Mouse (Mus musculus) hindbrain, embryonic 14.5 days (tissue): ENCODE measurements at regions not wholly inside any gene's neighbourhood (a gene's known extent, or its start where the extent isn't known, plus 50 kb on each side); places are given as distances from the start of the nearest gene placed in this dataset.

Experiments
- ATAC-seq: fragments of 200-750 bp; cut with Nextera tagmentation; 2 replicates; pipeline ENCODE4 v1.8.0; 2017; ENCODE audit warnings: moderate number of reproducible peaks, mild to moderate bottlenecking, moderate TSS enrichment, moderate library complexity; ENCODE audit not compliant: low FRiP score
- DNase-seq: peaks from one replicate; pipeline ENCODE4 v3.0.0-alpha.2; 2015; ENCODE audit warnings: low spot score
- H3K27ac ChIP-seq: fragments of 300-500 bp; sonication (generic); 2 replicates; pipeline ENCODE4 v1.5.1; 2014; ENCODE audit warnings: mild to moderate bottlenecking, moderate library complexity
- H3K27me3 ChIP-seq: fragments of 300-500 bp; sonication (generic); 2 replicates; pipeline ENCODE4 v1.6.1; 2014; ENCODE audit warnings: mild to moderate bottlenecking, low read length, mixed read lengths; ENCODE audit not compliant: control insufficient read depth, insufficient read depth
- H3K36me3 ChIP-seq: fragments of 300-500 bp; sonication (generic); replicated peaks from 2 replicates; pipeline ENCODE4 v1.6.1; 2014; ENCODE audit not compliant: control insufficient read depth, insufficient read depth
- H3K4me1 ChIP-seq: fragments of 300-500 bp; sonication (generic); replicated peaks from 2 replicates; pipeline ENCODE4 v1.6.1; 2014; ENCODE audit warnings: antibody characterized with exemption, low read length, mixed read lengths; ENCODE audit not compliant: control insufficient read depth, insufficient read depth
- H3K4me2 ChIP-seq: fragments of 300-500 bp; sonication (generic); replicated peaks from 2 replicates; pipeline ENCODE4 v1.6.1; 2014; ENCODE audit warnings: mild to moderate bottlenecking, moderate library complexity
- H3K4me3 ChIP-seq: fragments of 300-500 bp; sonication (generic); replicated peaks from 2 replicates; pipeline ENCODE4 v1.5.1; 2014; ENCODE audit warnings: mild to moderate bottlenecking, low read length
- H3K9ac ChIP-seq: fragments of 300-500 bp; sonication (generic); 2 replicates; pipeline ENCODE4 v1.6.1; 2014
- H3K9me3 ChIP-seq: fragments of 300-500 bp; sonication (generic); 2 replicates; pipeline ENCODE4 v1.6.1; 2016; ENCODE audit warnings: low read length; ENCODE audit not compliant: control insufficient read depth
- WGBS: fragments of 180-500 bp; shearing (Covaris S2); extraction: QIAGEN DNeasy Blood & Tissue Kit; methylation state at CpG from one replicate; pipeline ENCODE4 v1.1.7; 2014; 5-methylcytosine and 5-hydroxymethylcytosine counted together

- 50% methylated on average over 6 of the region's 6 CpGs for WGBS
- Histone ChIP-seq H3K27me3 (no peaks in the 10 kb centered on the region), H3K4me1 (no peaks in the 10 kb centered on the region), H3K36me3 (no peaks in the 10 kb centered on the region), H3K4me2 (no peak overlapping the region), H3K27ac (no peak overlapping the region), H3K9ac (no peak overlapping the region), H3K9me3 (no peaks in the 10 kb centered on the region), H3K4me3 (no peak overlapping the region)
- DNase-seq: no peak
- ATAC-seq: no peak
Measured at GRCm38 (mm10) chr3:52797801-52798200, 219.2 kb downstream of the Cog6 start.

- WGBS: 94% methylated on average over 4 of the region's 4 CpGs
- ATAC-seq: no peak
Measured at GRCm38 (mm10) chr3:52797164-52797563, 219.9 kb downstream of the Cog6 start.

DNA sequence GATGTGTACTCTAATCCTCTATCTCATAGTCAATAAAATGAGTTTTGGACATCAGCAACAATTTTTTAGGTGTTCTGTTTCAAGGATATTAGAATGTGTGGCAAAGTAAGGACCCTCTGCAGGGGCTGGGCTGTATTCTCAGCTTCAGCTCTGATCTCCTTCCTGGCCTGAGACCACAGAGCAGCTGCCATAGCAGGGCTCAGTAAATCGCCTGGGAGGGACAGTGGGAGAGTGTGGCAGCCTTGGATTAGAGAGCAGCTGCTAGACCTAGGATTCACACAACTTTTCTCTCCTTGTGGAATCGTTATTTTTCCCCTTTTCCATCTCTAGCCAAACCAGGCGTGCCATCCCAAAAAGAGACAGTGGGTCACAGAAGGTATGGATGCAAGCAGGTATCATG is 222.8 kb downstream of the Cog6 start:
- H3K27me3 ChIP-seq: no peaks in the 10 kb centered on the region
- H3K9me3 ChIP-seq: no peaks in the 10 kb centered on the region
- no peaks in the 10 kb centered on the region for H3K36me3 ChIP-seq
- ATAC-seq (no peak), DNase-seq (no peak)
- H3K9ac ChIP-seq: no peak overlapping the region
- H3K27ac ChIP-seq: no peak overlapping the region
- no peak overlapping the region for H3K4me3 ChIP-seq
- no peak overlapping the region for H3K4me2 ChIP-seq
- WGBS: 79% methylated on average over 3 of the region's 3 CpGs
- no peaks in the 10 kb centered on the region for H3K4me1 ChIP-seq

More at GRCm38 (mm10) chr3:52797164-52797563, 219.9 kb downstream of the Cog6 start:
- Histone ChIP-seq H3K9ac (no peak overlapping the region), H3K4me3 (no peak overlapping the region), H3K27me3 (no peaks in the 10 kb centered on the region), H3K4me1 (no peaks in the 10 kb centered on the region), H3K9me3 (no peaks in the 10 kb centered on the region), H3K4me2 (no peak overlapping the region), H3K27ac (no peak overlapping the region), H3K36me3 (no peaks in the 10 kb centered on the region)
- no peak for DNase-seq

DNA sequence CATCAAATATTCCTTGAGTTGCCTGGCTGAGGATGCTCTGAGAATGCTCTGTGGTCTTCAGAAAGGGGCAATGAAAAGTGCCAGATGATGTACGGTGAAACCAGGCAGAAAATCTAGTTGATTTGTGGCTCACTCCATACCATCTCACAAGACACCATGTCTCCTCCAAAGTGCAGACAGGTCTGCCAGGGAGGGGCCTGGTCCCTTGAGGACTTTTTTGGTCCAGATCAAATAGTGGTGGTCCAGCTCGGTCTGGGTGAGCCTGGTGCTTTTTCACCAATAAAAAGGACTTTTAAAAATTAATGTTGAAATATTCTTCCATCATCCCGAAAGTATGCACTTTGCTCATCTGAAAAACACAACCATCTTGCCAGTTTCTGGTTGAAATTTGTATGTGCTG is 224.2 kb downstream of the Cog6 start:
- no peak overlapping the region for H3K4me2 ChIP-seq
- DNase-seq: no peak
- H3K4me3 ChIP-seq: no peak overlapping the region
- no peak overlapping the region for H3K9ac ChIP-seq
- WGBS: 89% methylated on average over 3 of the region's 3 CpGs
- H3K9me3 ChIP-seq: no peaks in the 10 kb centered on the region
- H3K27me3 ChIP-seq: no peaks in the 10 kb centered on the region
- H3K4me1 ChIP-seq: no peaks in the 10 kb centered on the region
- no peak overlapping the region for H3K27ac ChIP-seq
- ATAC-seq: no peak
- no peaks in the 10 kb centered on the region for H3K36me3 ChIP-seq

- no peak overlapping the region for H3K9ac ChIP-seq
- DNase-seq (no peak), ATAC-seq (no peak)
- no peaks in the 10 kb centered on the region for H3K9me3 ChIP-seq
- WGBS: 36% methylated on average over 5 of the region's 5 CpGs
- H3K27me3 ChIP-seq: no peaks in the 10 kb centered on the region
- no peak overlapping the region for H3K27ac ChIP-seq
- H3K36me3 ChIP-seq: no peaks in the 10 kb centered on the region
- no peak overlapping the region for H3K4me2 ChIP-seq
- H3K4me1 ChIP-seq: no peaks in the 10 kb centered on the region
- no peak overlapping the region for H3K4me3 ChIP-seq
Measured at GRCm38 (mm10) chr3:52792121-52792520, 224.9 kb downstream of the Cog6 start.

GRCm38 (mm10) chr3:52790942-52791341 is 226.1 kb downstream of the Cog6 start:
- ATAC-seq: no peak
- no peaks in the 10 kb centered on the region for H3K27me3 ChIP-seq
- H3K36me3 ChIP-seq: no peaks in the 10 kb centered on the region
- no peaks in the 10 kb centered on the region for H3K4me1 ChIP-seq
- no peak for DNase-seq
- H3K4me2 ChIP-seq: no peak overlapping the region
- H3K4me3 ChIP-seq: no peak overlapping the region
- H3K9me3 ChIP-seq: no peaks in the 10 kb centered on the region
- no peak overlapping the region for H3K27ac ChIP-seq
- WGBS: 99% methylated on average over 2 of the region's 2 CpGs
- no peak overlapping the region for H3K9ac ChIP-seq

GRCm38 (mm10) chr3:52787964-52788760 is 228.9 kb downstream of the Cog6 start:
- Histone ChIP-seq H3K4me3 (no peak overlapping the region), H3K9ac (no peak overlapping the region), H3K27ac (no peak overlapping the region), H3K4me1 (no peaks in the 10 kb centered on the region), H3K4me2 (no peak overlapping the region), H3K9me3 (no peaks in the 10 kb centered on the region), H3K36me3 (no peaks in the 10 kb centered on the region), H3K27me3 (no peaks in the 10 kb centered on the region)
- 92% methylated on average over 10 of the region's 10 CpGs for WGBS
- no peak for DNase-seq
- ATAC-seq: no peak

GRCm38 (mm10) chr3:52785595-52785994 is 231.4 kb downstream of the Cog6 start:
- 69% methylated on average over 1 of the region's 1 CpGs for WGBS

DNA sequence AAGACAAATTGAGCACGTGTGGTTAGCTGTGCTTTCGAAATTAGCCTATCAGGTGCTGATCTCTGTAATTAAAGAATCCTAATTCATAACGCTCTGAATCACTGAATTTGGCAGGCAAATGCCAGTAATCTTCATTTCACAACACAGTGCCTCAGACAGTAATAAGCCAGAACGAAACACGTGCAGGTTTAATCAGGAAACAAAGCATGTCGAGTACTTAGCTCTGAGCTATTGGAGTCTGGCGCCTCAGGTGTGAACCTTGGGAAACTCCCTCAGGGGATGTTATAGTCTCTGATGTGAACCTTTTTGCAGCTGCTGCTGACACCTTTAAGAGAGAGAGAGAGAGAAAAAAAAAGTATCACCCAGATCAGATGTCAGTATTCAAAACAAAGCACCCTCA is 232.6 kb downstream of the Cog6 start:
- peak; percentile 57; the same call in 1 of the 2 replicates for ATAC-seq
- no peak overlapping the region for H3K4me2 ChIP-seq
- H3K36me3 ChIP-seq: no peaks in the 10 kb centered on the region
- DNase-seq: no peak
- H3K4me1 ChIP-seq: no peaks in the 10 kb centered on the region
- no peak overlapping the region for H3K27ac ChIP-seq
- H3K27me3 ChIP-seq: no peaks in the 10 kb centered on the region
- H3K4me3 ChIP-seq: no peak overlapping the region
- H3K9ac ChIP-seq: no peak overlapping the region; the same call in 1 of the 2 replicates
- H3K9me3 ChIP-seq: no peaks in the 10 kb centered on the region
- WGBS: 53% methylated on average over 7 of the region's 7 CpGs

More at GRCm38 (mm10) chr3:52785595-52785994, 231.4 kb downstream of the Cog6 start:
- Histone ChIP-seq H3K4me1 (no peaks in the 10 kb centered on the region), H3K36me3 (no peaks in the 10 kb centered on the region), H3K27me3 (no peaks in the 10 kb centered on the region), H3K27ac (no peak overlapping the region), H3K4me3 (no peak overlapping the region), H3K4me2 (no peak overlapping the region), H3K9me3 (no peaks in the 10 kb centered on the region), H3K9ac (no peak overlapping the region)
- no peak for DNase-seq
- no peak for ATAC-seq

DNA sequence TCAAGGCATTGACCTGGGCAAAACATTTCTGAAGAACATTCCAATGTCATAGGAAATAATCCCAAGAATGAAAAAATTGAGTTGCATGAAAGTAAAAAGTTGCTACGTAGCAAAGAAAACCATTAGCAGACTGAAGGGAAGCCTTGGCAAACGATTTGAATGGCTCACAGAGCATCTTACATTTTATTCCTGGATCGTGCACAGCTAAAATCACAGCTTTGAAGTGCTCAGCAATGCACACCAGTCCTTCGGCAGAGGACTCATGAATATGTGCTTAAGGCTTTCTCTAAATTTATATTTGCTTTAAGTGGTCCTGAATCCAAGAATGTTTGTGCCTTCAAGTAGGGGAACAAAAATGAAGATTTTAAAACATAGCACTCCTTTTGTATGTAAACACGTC is 234.5 kb downstream of the Cog6 start:
- Histone ChIP-seq H3K9ac (no peak overlapping the region), H3K4me2 (no peak overlapping the region), H3K27ac (no peak overlapping the region), H3K4me1 (no peaks in the 10 kb centered on the region), H3K9me3 (no peaks in the 10 kb centered on the region), H3K36me3 (no peaks in the 10 kb centered on the region), H3K4me3 (no peak overlapping the region), H3K27me3 (no peaks in the 10 kb centered on the region)
- ATAC-seq: no peak
- 93% methylated on average over 5 of the region's 5 CpGs for WGBS
- no peak for DNase-seq
